Mouse (Mus musculus): ENCODE results near the gene Cfap221. TPM values are rescaled to one million over a fixed set of nuclear protein-coding genes. Genes with fewer than 3 reads are reported as not detected.

Cfap221 gene
- total and polyA plus RNA-seq, 2 experiments from 2014 or later = 0.55 to 0.63 TPM

GRCm38 (mm10) chr1:120016240-120016639, 19.2 kb upstream of the Cfap221 start:
- Histone ChIP-seq H3K4me3 (ENCODE audit: low read depth, low read length) (no peak overlapping the region), H3K27ac (ENCODE audit: low read depth, low read length) (no peak overlapping the region), H3K4me1 (ENCODE audit: insufficient read depth, low read length) (no peaks in the 10 kb centered on the region), H3K36me3 (ENCODE audit: insufficient read depth, low read length) (no peaks in the 10 kb centered on the region), H3K27me3 (ENCODE audit: insufficient read depth, low read length) (no peaks in the 10 kb centered on the region; the same call in 1 of the 2 replicates), H3K9ac (replicated peaks; ENCODE audit: low read length, poor library complexity, severe bottlenecking) (no peak overlapping the region), H3K9me3 (ENCODE audit: low read length) (no peaks in the 10 kb centered on the region), H3K4me2 (ENCODE audit: low read depth, low read length, poor library complexity, severe bottlenecking) (no peak overlapping the region)
- TF ChIP-seq CTCF (IDR thresholded peaks at IDR 0.05) = peak; percentile 52
- ATAC-seq (ENCODE audit: low FRiP score) = no peak
- 76% methylated on average over 2 of the region's 2 CpGs for WGBS
- peak; percentile 18 for DNase-seq (ENCODE audit: low spot score)

- Histone ChIP-seq H3K4me2 (ENCODE audit: low read depth, low read length, poor library complexity, severe bottlenecking) (no peak overlapping the region), H3K4me1 (ENCODE audit: insufficient read depth, low read length) (no peaks in the 10 kb centered on the region), H3K9ac (replicated peaks; ENCODE audit: low read length, poor library complexity, severe bottlenecking) (no peak overlapping the region), H3K36me3 (ENCODE audit: insufficient read depth, low read length) (no peaks in the 10 kb centered on the region), H3K27me3 (ENCODE audit: insufficient read depth, low read length) (peaks cover 4% of the 10 kb centered on the region; the same call in 1 of the 2 replicates), H3K9me3 (ENCODE audit: low read length) (no peaks in the 10 kb centered on the region), H3K4me3 (ENCODE audit: low read depth, low read length) (no peak overlapping the region), H3K27ac (ENCODE audit: low read depth, low read length) (no peak overlapping the region)
- peak; percentile 68 for TF ChIP-seq CTCF (IDR thresholded peaks at IDR 0.05)
- ATAC-seq (ENCODE audit: low FRiP score) (no peak), DNase-seq (ENCODE audit: low spot score) (peak; percentile 38)
Observed at GRCm38 (mm10) chr1:120013111-120013510, 16.1 kb upstream of the Cfap221 start.

GRCm38 (mm10) chr1:120012638-120013037, 15.6 kb upstream of the Cfap221 start:
- TF ChIP-seq CTCF (IDR thresholded peaks at IDR 0.05) = no peak
- Histone ChIP-seq H3K36me3 (ENCODE audit: insufficient read depth, low read length) (no peaks in the 10 kb centered on the region), H3K9me3 (ENCODE audit: low read length) (no peaks in the 10 kb centered on the region), H3K27me3 (ENCODE audit: insufficient read depth, low read length) (peaks cover 9% of the 10 kb centered on the region; the same call in 1 of the 2 replicates), H3K4me2 (ENCODE audit: low read depth, low read length, poor library complexity, severe bottlenecking) (no peak overlapping the region), H3K9ac (replicated peaks; ENCODE audit: low read length, poor library complexity, severe bottlenecking) (no peak overlapping the region), H3K4me1 (ENCODE audit: insufficient read depth, low read length) (no peaks in the 10 kb centered on the region), H3K27ac (ENCODE audit: low read depth, low read length) (no peak overlapping the region), H3K4me3 (ENCODE audit: low read depth, low read length) (no peak overlapping the region)
- WGBS = 79% methylated on average over 12 of the region's 12 CpGs
- ATAC-seq (ENCODE audit: low FRiP score) = no peak
- no peak for DNase-seq (ENCODE audit: low spot score)

GRCm38 (mm10) chr1:120007851-120008588, 11.0 kb upstream of the Cfap221 start:
- no peak overlapping the region for H3K27ac ChIP-seq (ENCODE audit: low read depth, low read length)
- H3K4me2 ChIP-seq (ENCODE audit: low read depth, low read length, poor library complexity, severe bottlenecking) = peak overlapping the region; percentile 72
- 0 out of 2 replicates have a peak, but pooled peaks cover 9% of the 10 kb centered on the region for H3K27me3 ChIP-seq (ENCODE audit: insufficient read depth, low read length)
- no peak for ATAC-seq (ENCODE audit: low FRiP score)
- WGBS = 20% methylated on average over 11 of the region's 11 CpGs
- no peaks in the 10 kb centered on the region for H3K36me3 ChIP-seq (ENCODE audit: insufficient read depth, low read length)
- H3K9ac ChIP-seq (replicated peaks; ENCODE audit: low read length, poor library complexity, severe bottlenecking) = no peak overlapping the region
- H3K4me3 ChIP-seq (ENCODE audit: low read depth, low read length) = peak overlapping the region; percentile 36
- H3K9me3 ChIP-seq (ENCODE audit: low read length) = no peaks in the 10 kb centered on the region
- no peak for DNase-seq (ENCODE audit: low spot score)
- H3K4me1 ChIP-seq (ENCODE audit: insufficient read depth, low read length) = no peaks in the 10 kb centered on the region
- no peak for TF ChIP-seq CTCF (IDR thresholded peaks at IDR 0.05)

- no peaks in the 10 kb centered on the region for H3K36me3 ChIP-seq (ENCODE audit: insufficient read depth, low read length)
- H3K4me1 ChIP-seq (ENCODE audit: insufficient read depth, low read length) = no peaks in the 10 kb centered on the region
- no peaks in the 10 kb centered on the region for H3K9me3 ChIP-seq (ENCODE audit: low read length)
- H3K4me2 ChIP-seq (ENCODE audit: low read depth, low read length, poor library complexity, severe bottlenecking) = peak within 1 kb of the TSS; percentile 72
- ATAC-seq (ENCODE audit: low FRiP score) (peak; percentile 44), DNase-seq (ENCODE audit: low spot score) (no peak)
- no peak for TF ChIP-seq CTCF (IDR thresholded peaks at IDR 0.05)
- H3K4me3 ChIP-seq (ENCODE audit: low read depth, low read length) = peak within 1 kb of the TSS; percentile 36
- 0 out of 2 replicates have a peak within 1 kb of the TSS, but pooled peaks have one; percentile 39 for H3K9ac ChIP-seq (replicated peaks; ENCODE audit: low read length, poor library complexity, severe bottlenecking)
- WGBS = 1% methylated on average over 39 of the region's 39 CpGs
- H3K27ac ChIP-seq (ENCODE audit: low read depth, low read length) = no peak within 1 kb of the TSS
- 0 out of 2 replicates have a peak, but pooled peaks cover 9% of the 10 kb centered on the region for H3K27me3 ChIP-seq (ENCODE audit: insufficient read depth, low read length)
Observed at GRCm38 (mm10) chr1:120006844-120007790, 10.1 kb upstream of the Cfap221 start, which contains the start of gene Sctr. Sctr (plus strand) TSS chr1:120006894.
